Mouse (Mus musculus): ENCODE measurements around the gene Unc93a. TPM values are rescaled to one million over a fixed set of nuclear protein-coding genes. Genes with fewer than 3 reads are reported as not detected.

The Unc93a gene
- polyA plus RNA-seq, 1 experiment, result not detected

Other genes starting within 250 kb of the Unc93a start
- 3.7 and 8.6 TPM in 2 replicates for gene Pnldc1, start 221.6 kb downstream of the Unc93a start, polyA plus RNA-seq (2011; ENCODE audit: insufficient read depth, insufficient read length, low replicate concordance, missing spikeins)
- gene Tcp1, start 216.1 kb downstream of the Unc93a start, polyA plus RNA-seq (2011; ENCODE audit: insufficient read depth, insufficient read length, low replicate concordance, missing spikeins), result 120 and 188 TPM in 2 replicates
- gene Mrpl18, start 215.5 kb downstream of the Unc93a start, polyA plus RNA-seq (2011; ENCODE audit: insufficient read depth, insufficient read length, low replicate concordance, missing spikeins), result 34.1 and 37.8 TPM in 2 replicates
- 0.75 and 1.2 TPM in 2 replicates for gene Acat3, start 191.2 kb downstream of the Unc93a start, polyA plus RNA-seq (2011; ENCODE audit: insufficient read depth, insufficient read length, low replicate concordance, missing spikeins)
- 10.8 and 17.1 TPM in 2 replicates for gene Acat2, start 171.1 kb downstream of the Unc93a start, polyA plus RNA-seq (2011; ENCODE audit: insufficient read depth, insufficient read length, low replicate concordance, missing spikeins)
- gene Wtap, start 137.6 kb downstream of the Unc93a start, polyA plus RNA-seq (2011; ENCODE audit: insufficient read depth, insufficient read length, low replicate concordance, missing spikeins), result 46.2 and 67.4 TPM in 2 replicates
- 33.4 and 38.2 TPM in 2 replicates for gene Sod2, start 125.0 kb downstream of the Unc93a start, polyA plus RNA-seq (2011; ENCODE audit: insufficient read depth, insufficient read length, low replicate concordance, missing spikeins)
- not detected in 2 replicates for gene Gpr31b, start 79.5 kb downstream of the Unc93a start, polyA plus RNA-seq (2011; ENCODE audit: insufficient read depth, insufficient read length, low replicate concordance, missing spikeins)
- gene Tcp10b, start 70.7 kb downstream of the Unc93a start, polyA plus RNA-seq (2011; ENCODE audit: insufficient read depth, insufficient read length, low replicate concordance, missing spikeins), result not detected in 2 replicates
- not detected in 2 replicates for gene Smok2a, start 89.4 kb upstream of the Unc93a start, polyA plus RNA-seq (2011; ENCODE audit: insufficient read depth, insufficient read length, low replicate concordance, missing spikeins)
- gene Smok2b, start 98.4 kb upstream of the Unc93a start, polyA plus RNA-seq (2011; ENCODE audit: insufficient read depth, insufficient read length, low replicate concordance, missing spikeins), result not detected in 2 replicates
- gene Tcp10c, start 222.8 kb upstream of the Unc93a start, polyA plus RNA-seq (2011; ENCODE audit: insufficient read depth, insufficient read length, low replicate concordance, missing spikeins), result not detected in 2 replicates

Measured in bone marrow, adult 2 months (tissue).